Mouse (Mus musculus): ENCODE data around the gene Gm12185.
"Not testable (repeated sequence)": the region's sequence is repeated elsewhere in the genome, so short reads cannot be mapped to it uniquely, and the experiment has no call there.

Gm12185 gene

GRCm38 (mm10) chr11:48913611-48914010 lies 78.4 kb downstream of the Gm12185 start:
- no peak for DNase-seq (ENCODE audit: low read depth)

- no peak for DNase-seq (ENCODE audit: low read depth)
These were observed 83.6 kb downstream of the Gm12185 start for GRCm38 (mm10) chr11:48908459-48908858.

- no peak for DNase-seq (ENCODE audit: low read depth)
These were observed 90.0 kb downstream of the Gm12185 start, which contains the start of gene Gm5431 for GRCm38 (mm10) chr11:48902021-48902420. Gene Gm5431, minus strand, starts transcription at chr11:48902214.

GRCm38 (mm10) chr11:48901567-48901930 lies 90.5 kb downstream of the Gm12185 start:
- not testable (repeated sequence) for DNase-seq (ENCODE audit: low read depth)

- DNase-seq (ENCODE audit: low read depth), result not testable (repeated sequence)
These were observed 91.1 kb downstream of the Gm12185 start for GRCm38 (mm10) chr11:48900654-48901566.

GRCm38 (mm10) chr11:48898812-48899431 lies 93.1 kb downstream of the Gm12185 start:
- DNase-seq (ENCODE audit: low read depth), result peak; percentile 67

GRCm38 (mm10) chr11:48876680-48877079 lies 115.3 kb downstream of the Gm12185 start:
- DNase-seq (ENCODE audit: low read depth), result no peak

GRCm38 (mm10) chr11:48875343-48875837 lies 116.6 kb downstream of the Gm12185 start:
- DNase-seq (ENCODE audit: low read depth), result not testable (repeated sequence)

GRCm38 (mm10) chr11:48874465-48874864 lies 117.6 kb downstream of the Gm12185 start:
- DNase-seq (ENCODE audit: low read depth), result peak; percentile 86

GRCm38 (mm10) chr11:48873591-48874290 lies 118.3 kb downstream of the Gm12185 start:
- no peak for DNase-seq (ENCODE audit: low read depth)

GRCm38 (mm10) chr11:48872695-48873300 lies 119.2 kb downstream of the Gm12185 start:
- DNase-seq (ENCODE audit: low read depth), result no peak

- peak; percentile 65 for DNase-seq (ENCODE audit: low read depth)
These were observed 120.0 kb downstream of the Gm12185 start for GRCm38 (mm10) chr11:48871817-48872541.

GRCm38 (mm10) chr11:48871201-48871772 lies 120.7 kb downstream of the Gm12185 start, which contains the start of gene Irgm1:
Gene Irgm1, minus strand, starts transcription at chr11:48871683.
- peak; percentile 89 for DNase-seq (ENCODE audit: low read depth)

GRCm38 (mm10) chr11:48870781-48871180 lies 121.2 kb downstream of the Gm12185 start:
- DNase-seq (ENCODE audit: low read depth), result peak; percentile 50

GRCm38 (mm10) chr11:48869380-48870110 lies 122.5 kb downstream of the Gm12185 start:
- DNase-seq (ENCODE audit: low read depth), result peak; percentile 29

- DNase-seq (ENCODE audit: low read depth), result no peak
These were observed 125.5 kb downstream of the Gm12185 start for GRCm38 (mm10) chr11:48866481-48866880.

GRCm38 (mm10) chr11:48863808-48864207 lies 128.2 kb downstream of the Gm12185 start:
- no peak for DNase-seq (ENCODE audit: low read depth)

GRCm38 (mm10) chr11:48862784-48863319 lies 129.2 kb downstream of the Gm12185 start:
- DNase-seq (ENCODE audit: low read depth), result no peak

GRCm38 (mm10) chr11:48859014-48859413 lies 133.0 kb downstream of the Gm12185 start:
- peak; percentile 86 for DNase-seq (ENCODE audit: low read depth)
